Mouse (Mus musculus) 3T3-L1 (cell line): Measurements from ENCODE around the gene Crim1.
A peak's percentile ranks its signal among the peaks of the same experiment; 100 is the strongest.

Source experiments
- DNase-seq: peaks from one replicate; pipeline ENCODE4 v3.0.0-alpha.2; 2015; ENCODE audit warnings: low read depth, low spot score

Gene Crim1

DNA sequence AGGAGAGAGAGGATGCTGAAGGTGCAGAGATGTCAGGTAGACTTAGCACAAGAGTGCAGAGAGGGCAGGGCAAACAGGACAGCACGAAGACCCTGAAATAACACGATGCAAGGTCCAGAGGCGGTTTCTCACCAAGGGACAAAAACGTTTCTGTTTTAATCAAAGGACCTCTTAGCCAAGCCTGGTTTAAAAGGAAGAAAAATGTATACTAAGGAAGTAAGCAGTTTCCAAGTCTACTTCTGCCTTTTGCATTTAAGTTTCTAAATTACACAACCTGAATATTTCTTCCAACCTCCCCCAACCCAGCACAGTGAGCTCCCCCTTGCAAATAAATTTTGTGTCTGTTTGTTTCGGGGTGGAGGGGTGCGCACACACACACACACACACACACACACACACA is 173.1 kb downstream of the Crim1 start:
- no peak for DNase-seq

DNA sequence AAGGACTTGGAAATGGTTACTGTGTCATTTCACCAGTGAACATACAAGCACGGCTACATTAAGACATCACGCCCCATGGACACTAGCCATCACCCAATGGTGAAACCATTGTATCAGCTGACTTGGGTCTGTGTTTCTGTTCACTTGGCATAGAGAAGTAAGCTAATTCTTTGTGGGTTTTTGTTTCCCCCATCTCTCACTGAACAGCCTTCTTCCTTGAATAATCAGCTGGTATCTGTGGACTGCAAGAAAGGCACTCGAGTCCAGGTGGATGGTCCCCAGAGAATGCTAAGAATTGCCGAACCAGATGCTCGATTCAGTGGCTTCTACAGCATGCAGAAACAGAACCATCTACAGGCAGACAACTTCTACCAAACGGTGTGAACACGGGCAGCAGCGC is 173.8 kb downstream of the Crim1 start:
- no peak for DNase-seq

GRCm38 (mm10) chr17:78374756-78375155 is 174.7 kb downstream of the Crim1 start:
- no peak for DNase-seq

DNA sequence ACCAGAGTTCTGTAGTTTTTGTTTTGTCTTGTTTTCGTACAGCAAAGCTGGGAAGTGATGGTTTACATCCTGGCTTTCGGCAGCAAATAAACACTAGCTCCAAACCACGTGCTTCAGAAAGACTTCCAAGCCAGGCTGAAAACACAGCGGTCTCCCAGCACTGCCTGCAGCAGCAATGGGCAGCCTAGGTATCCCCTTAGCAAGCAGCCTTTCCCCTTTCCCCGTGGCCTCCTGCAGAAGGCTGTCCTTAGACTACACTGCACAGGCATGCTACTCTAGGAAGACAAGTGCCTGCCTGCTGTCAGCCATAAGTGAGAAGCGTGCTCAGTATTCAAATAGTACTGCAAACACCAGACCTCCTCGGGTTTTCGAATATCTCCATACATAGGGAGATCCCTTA is 176.5 kb downstream of the Crim1 start:
- DNase-seq: no peak

DNA sequence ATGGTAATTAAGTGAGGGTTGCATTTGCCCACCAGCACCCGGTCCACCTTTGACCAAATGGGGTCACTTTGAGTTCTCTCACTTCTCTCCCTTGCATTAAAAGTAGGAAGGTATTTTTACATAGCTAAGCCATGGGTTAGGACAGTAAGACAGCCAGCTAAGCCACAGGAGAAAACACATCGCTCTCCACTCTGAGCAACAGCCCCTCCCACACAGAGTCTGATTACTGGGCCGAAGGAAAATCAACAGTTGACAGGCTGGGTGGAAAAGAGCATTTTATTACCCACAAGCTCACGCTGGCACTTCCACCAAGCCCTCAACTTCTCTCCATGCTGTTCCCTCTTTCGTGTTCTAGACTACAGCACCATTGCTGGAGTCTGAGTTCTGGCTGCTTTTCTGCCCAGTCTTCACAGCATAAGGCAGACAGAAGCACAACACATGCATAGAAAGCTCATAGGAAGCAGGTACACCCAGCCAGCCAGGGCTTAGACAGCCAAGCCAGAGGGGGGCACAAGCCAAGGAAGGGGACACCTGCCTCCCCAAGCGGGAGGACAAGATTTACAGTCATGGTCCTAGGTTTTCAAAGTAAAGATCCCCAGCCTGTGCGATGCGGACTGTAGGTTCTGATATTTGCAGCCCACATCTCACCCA is 179.2 kb downstream of the Crim1 start:
- DNase-seq: no peak

DNA sequence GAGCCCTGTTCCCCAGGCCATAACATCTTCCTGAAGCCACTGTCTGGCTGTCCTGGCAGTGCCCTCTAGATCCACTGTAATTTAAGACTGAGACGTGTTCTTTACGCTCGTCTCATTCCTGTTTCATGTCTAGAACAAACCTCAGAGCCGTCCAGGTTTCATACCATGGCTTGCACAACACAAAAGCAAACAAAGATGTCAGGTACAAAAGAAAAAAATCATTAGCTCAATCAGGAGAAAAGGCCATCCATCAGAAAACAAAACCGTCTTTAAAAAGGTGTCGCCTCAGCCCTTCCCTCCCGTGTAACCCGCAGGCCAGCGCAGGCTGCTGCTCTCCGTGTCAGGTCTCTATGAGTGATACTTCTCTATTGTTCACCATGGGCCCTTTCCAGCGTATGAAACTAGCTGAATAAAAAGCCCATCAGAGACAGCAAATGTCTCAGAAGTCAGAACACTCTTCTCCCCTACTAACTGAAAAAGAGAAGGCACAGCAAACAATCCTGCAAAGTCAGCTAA is 179.7 kb downstream of the Crim1 start:
- DNase-seq: no peak

DNA sequence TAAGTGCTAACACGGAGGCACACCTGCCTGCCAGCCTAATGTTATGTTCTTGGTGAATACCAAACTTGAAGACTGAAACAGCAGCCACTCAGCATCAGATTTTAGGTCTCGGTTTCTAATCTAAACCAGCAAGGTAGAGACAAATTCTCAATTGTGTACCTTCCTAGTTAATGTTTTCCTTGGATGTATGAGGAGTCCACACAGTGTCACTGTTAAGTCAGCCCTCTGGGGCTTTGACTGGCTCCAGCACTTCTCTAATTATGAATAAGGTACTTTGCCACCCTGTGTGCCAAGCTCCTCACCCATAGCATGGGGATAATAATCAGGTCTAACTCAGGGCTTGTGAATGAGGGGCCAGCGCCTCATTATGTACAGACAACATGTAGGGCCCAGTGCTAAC is 182.3 kb downstream of the Crim1 start:
- no peak for DNase-seq

GRCm38 (mm10) chr17:78387665-78388064 is 187.6 kb downstream of the Crim1 start:
- peak; percentile 90 for DNase-seq

DNA sequence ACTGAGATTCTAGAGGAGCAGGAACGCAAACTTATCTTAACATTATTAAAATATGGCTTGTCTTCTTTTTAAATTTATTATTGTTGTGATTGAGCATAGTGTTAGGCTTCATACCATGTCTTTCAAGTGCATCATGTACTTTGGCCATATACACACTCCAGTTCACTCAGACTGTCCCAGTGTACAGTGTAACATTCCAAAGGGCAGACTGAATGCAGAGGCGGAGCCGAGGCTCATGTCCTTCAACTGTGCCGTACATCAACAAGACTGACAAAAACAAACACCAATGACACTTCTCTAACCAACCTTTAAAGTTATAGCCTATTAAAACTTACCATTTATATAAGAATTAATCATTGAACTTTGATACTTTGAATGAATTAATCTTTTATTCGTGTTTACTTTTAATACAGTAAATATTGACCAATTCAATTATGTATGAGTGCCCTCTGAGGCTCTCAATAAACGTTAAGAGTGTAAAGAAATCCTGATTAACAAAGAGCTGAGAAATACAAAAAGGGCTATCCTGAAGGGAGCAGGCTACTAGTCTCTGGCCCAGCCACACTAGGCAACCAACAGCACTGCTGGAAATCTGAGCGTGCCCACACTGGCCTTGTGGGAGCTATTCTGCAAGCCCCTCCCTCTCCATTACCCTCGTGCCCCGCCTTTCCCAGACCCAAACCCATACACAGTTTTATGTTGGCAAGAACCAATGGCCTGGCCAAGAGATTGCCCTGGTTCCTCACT is 188.2 kb downstream of the Crim1 start:
- peak; percentile 60 for DNase-seq

DNA sequence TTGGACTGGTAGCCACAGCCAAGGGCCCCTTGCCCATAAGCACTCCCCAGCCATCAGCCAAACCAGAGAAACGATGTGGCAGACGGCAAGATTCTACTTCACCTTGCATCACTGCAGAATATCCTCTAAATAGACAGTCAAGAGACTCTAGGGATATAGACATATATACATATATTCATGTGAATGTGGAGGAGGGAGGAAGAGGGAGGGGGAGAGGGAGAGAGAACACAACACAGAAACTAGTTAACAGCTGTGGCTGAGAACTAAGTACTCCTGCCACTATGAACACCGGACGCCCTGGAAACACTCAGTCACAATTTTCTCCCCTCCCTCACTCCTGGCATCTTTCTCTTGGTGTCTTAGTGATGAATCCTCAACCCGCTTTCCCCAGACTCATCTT is 189.5 kb downstream of the Crim1 start:
- no peak for DNase-seq

- DNase-seq: peak; percentile 86
Measured at GRCm38 (mm10) chr17:78392401-78393087, 192.5 kb downstream of the Crim1 start.

GRCm38 (mm10) chr17:78400130-78400840 is 200.2 kb downstream of the Crim1 start:
- DNase-seq: peak; percentile 90

DNA sequence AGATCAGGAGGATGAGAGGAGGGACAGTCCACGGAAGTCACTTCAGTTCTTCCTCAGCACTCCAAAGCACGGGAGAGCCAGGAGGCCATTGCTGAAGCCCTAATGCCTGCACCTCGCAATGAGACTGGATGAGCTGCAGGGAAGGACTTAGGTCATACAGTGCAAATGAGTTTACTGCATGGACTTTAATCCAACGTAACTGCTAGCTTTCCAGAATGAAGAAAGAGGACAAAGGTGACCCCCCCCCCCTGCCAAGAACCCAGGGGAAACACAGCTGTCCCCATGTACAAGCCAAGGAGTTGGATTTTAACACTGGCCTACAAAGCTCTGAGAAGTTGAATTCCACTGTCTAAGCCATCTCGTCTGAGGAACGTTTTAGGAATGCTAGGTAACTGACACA is 201.3 kb downstream of the Crim1 start:
- no peak for DNase-seq

DNA sequence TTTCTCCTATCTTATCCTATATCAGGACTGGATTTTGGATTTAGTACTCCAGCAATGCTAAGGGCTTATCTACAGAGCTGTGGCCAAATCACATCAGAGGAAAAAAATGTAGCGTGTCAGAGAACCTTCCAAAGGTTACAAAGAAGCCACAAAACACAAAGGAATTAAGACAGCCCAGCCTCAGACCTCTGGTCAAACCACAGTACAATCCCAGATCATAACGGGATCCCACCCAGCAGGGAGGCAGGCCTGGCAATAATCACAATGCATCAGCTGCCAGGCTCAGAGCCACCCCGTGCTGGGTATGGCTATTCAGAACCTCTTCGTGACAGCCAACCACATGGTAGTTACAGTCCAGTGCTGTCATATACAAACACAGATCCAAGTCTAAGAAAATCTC is 201.7 kb downstream of the Crim1 start:
- DNase-seq: peak; percentile 96

DNA sequence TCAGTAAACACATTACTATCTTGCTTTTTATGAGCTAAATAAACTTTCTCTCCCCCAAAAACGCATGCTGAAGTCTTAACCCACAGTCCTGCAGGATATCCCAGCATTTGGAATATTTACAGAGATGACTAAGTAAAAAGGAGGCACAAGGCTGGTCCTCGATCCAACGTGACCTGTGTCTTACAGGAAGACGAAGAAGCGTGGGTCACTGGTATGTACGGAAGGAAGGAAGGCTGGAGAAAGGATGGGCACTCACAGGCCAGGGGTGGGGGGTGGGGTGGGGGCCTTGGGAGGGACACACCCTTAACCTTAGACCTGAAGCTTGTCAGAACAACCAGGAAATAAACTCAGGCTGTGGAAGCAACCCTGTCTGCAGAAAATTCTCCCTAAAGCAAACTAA is 202.1 kb downstream of the Crim1 start:
- peak; percentile 77 for DNase-seq

DNA sequence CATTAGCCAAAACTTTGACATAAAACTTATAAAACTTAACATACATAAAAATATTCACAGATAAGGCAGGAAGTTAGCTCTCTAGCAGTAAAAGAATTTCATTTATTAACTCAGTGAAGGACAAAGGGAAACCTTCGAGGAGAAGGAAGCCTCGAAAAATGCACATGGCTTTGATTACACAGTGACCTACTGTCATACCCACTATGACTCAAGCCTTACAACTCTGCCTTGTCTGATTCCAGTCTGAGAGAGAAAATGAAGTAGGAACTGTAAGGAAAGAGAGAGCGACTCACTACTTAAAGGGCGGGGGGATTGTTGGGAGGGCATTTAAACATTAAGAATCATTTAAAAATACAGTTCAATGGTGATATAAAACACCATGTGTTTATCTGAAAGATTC is 203.2 kb downstream of the Crim1 start:
- peak; percentile 89 for DNase-seq

DNA sequence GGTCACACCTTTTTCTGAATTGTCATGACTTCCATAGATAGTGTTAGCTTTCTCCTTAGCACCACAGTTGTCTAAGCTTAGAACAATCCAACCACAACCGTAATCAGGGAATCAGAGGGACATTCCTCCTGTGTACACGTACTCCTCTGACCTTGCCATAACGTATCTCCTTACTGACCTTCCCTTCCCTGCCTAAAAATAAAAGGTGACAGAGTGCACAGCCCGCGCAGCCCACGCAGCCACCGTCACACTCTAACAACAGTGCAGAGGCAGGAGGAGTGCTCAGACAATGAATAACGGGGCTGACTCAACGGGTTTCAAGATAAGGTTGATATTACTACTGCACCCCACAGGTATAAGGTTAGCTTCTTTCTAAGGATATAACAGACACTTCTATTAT is 203.8 kb downstream of the Crim1 start:
- DNase-seq: peak; percentile 62

DNA sequence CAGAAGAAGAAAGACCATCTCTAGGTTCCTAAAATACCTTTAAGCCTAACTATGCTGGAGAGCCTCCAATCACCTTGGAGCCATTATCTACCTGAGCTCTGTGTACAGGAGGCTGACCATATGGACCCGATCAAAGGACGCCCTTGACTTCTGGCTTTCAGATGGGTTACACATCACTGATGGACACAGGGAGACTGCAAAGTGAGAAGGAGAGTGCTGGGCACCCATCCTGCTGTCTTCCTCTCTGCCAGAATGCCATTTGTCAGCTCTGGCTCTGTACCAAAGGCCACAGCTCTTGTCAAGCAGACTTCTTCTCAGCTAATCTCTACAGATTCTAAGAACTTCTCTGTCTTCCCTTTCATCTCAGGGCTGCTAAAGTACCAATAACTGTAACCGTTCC is 205.3 kb downstream of the Crim1 start:
- DNase-seq: no peak

DNA sequence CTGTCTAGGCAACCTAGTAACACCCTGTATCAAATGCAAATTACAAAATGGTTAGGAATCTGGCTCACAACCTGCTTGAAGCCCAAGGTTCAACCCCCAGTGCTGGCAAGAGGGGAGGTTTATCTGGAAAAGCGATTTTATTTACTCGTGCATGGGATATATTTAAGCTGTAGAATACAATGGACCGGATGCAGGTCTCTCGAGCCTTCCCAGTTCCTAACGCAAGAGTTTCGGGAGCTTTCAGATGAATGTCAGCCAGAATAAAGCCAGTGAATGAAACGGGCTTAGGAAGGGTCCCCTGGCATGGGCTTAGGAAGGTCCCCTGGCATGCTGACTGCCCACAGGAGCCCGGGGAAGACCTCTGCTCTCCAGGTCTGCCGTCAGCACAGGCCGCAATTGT is 206.8 kb downstream of the Crim1 start:
- DNase-seq: no peak

DNA sequence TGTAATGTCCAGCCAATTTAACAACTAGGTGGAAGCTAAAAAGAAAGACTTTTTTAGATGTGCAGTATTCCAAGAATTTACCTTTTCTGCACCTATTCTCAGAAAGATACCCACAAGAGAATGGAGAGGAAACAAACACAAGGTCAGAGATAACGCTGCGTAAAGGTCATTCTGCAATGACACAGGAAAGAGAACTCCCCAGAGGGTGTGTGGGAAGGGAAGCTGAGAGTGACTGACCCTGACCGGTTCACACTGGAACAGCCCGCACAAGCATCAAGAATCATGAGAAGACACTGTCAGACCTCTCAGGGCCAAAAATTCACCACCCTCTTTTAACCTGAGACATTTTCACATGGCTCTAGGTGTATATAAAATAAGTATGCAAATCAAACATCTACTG is 207.5 kb downstream of the Crim1 start:
- DNase-seq: no peak

DNA sequence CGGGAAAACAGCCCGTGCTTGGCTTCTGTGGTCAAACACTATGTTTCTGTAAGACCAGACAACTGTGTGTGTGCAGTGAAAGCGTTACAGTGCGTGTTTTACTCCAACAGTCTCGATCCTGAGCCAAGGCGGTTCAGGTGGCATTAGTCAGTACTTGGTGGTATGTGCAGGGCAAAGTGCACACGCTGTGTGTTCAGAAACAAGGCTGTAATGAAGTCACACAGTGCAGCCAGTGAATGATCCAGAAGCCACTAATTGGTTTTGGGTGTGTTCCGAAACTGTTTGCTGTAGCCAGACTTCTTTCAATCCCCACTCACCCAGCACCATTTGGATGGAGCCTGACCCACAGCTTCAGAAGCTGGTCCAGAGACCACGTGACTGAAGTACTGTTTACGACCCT is 208.3 kb downstream of the Crim1 start:
- no peak for DNase-seq

DNA sequence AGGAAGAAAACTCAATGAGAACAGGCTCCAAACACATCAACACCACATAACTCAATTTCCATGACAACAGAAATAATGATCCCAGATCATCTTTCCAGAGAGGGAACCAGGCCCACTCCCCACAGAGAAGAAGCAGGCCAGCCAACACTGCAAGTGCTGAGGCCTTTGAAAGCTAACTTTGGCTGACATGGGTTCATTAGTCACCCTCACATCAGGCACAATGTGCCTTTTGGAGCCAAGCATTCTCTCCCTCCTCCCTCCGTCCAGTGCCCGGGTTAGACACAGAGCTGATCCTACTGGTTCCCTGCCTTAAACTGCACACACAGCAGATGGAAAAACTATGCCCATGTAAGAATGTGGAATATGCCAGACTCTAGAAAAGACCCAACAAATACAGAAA is 209.9 kb downstream of the Crim1 start:
- peak; percentile 37 for DNase-seq
